Mouse (Mus musculus): Measurements from ENCODE around the gene Nhsl1.

DNA sequence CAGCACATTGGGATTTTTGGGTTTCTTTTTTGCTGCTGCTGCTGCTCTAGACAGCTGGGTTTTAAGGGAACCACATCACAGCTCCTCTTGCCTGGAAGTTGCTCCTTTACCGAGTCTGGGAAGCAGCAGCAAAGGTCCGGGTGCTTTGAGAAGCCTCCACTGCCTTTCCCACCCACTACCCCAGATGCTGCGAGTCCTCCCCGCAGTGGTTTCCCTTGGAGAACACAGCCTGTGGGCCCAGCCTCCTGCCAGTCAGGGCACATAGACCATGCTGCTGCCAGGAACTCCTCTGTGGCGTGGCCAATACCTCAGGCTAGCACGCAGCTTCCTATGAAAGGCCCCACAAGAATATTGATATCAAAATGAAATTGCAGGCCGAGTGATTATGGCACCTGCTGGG is 178.3 kb downstream of the Nhsl1 start:
- no peak for TF ChIP-seq CTCF (IDR thresholded peaks at IDR 0.05; ENCODE audit: low read depth)
- TF ChIP-seq EP300 (IDR thresholded peaks at IDR 0.05; ENCODE audit: low read depth): no peak

Measured in liver, embryonic 14.5 days (tissue).